Mouse (Mus musculus) brain, embryonic 14.5 days (tissue): ENCODE measurements around the gene Cenpt.

Experiments
- CTCF ChIP-seq: fragments of 200-500 bp; IDR thresholded peaks from 2 replicates; pipeline ENCODE4 v1.5.1; 2012; ENCODE audit warnings: inconsistent platforms, mild to moderate bottlenecking, moderate library complexity, borderline replicate concordance; ENCODE audit not compliant: insufficient read depth, insufficient read length; ENCODE audit errors: extremely low read depth
- POLR2A ChIP-seq: fragments of 200-500 bp; IDR thresholded peaks from 2 replicates; pipeline ENCODE4 v1.6.1; 2012; ENCODE audit warnings: mild to moderate bottlenecking, inconsistent platforms, borderline replicate concordance; ENCODE audit not compliant: poor library complexity, insufficient read depth, insufficient read length, severe bottlenecking; ENCODE audit errors: extremely low read depth

DNA sequence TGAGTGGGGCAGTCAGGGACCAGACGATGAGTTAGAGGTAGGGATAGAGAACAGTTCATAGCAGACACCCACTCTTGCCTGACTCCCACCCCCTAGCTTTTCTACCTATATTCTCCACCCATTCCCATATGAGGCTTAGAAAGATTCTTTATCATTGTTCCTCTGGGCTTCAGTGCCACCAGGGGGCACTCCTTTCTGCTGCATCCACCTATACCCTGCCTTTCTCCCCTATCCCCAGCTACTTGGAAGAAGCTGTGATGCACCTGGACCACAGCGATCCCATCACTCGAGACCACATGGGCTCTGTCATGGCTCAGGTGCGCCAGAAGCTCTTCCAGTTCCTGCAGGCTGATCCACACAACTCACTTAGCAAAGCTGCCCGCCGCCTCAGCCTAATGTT lies 39.4 kb upstream of the Cenpt start:
- TF ChIP-seq CTCF (peak; percentile 47; the same call in 1 of the 2 replicates), POLR2A (no peak)
